Mouse (Mus musculus): ENCODE measurements around the gene Rsad2. TPM values are rescaled to one million over a fixed set of nuclear protein-coding genes. Genes with fewer than 3 reads are reported as not detected.
"Not testable (repeated sequence)": the region's sequence is repeated elsewhere in the genome, so short reads cannot be mapped to it uniquely, and the experiment has no call there.

Gene Rsad2
- total RNA-seq (2014; rRNA removed), result 6.2 and 7.1 TPM in 2 replicates
- polyA plus RNA-seq (2012; rRNA removed), result 2.0 and 3.6 TPM in 2 replicates

DNA sequence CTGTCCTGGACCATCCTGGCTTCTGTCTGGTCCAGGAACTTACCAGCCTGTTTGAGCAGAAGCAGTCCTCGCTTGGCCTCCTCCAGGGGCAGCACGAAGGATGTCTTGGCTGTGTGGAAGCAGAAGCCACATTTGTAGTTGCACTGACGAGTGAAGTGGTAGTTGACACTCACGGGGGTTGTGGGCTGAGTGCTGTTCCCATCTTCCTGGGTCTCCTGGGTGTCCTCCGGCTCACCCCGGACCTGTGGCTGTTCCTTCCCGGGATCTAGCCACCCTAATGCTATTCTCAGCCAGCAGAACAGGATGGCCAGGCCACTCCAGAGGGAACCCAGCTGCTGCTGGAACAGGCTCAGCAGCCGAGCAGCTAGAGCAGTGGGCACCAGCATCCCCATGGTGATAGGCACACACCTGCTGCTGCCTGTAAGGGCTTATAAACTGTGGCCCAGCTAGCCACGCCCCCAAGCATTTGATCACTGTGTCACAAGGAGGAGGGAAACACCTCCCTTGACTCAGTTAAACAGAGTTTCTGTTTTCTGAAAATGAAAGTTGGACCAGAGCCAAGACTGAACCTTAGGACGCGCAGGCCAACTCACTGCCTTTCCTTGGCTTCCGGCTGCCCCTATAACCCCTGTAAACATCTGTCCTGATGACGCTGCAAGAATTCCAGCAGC, at the start of gene Rsad2:
Rsad2 (minus strand) TSS at position 425 of the 671 bp plus-strand sequence.
- peak within 1 kb of the TSS; percentile 58 for H3K9ac ChIP-seq (ENCODE audit: low read depth, low read length)
- 35% methylated on average over 13 of the region's 13 CpGs for WGBS

DNA sequence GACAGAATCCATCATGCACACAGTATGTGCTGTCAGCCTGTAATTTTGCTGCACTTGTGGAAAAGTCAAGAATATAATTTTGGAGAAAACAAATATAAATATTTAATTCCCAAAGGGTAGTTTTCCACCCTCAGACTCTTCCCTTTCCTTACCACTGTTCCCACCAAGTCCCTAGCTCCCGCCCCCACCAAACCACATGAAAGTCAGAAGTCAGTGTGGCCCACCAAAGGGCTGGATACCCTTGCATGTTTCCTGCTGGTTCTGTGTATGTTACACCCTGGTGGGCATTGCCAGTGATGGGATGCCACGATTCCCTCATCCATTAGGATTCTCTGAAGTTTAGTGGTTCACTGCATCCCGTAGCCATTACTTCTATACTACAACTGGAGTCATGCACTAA, 44.8 kb upstream of the Rsad2 start:
- Histone ChIP-seq H3K79me2 (ENCODE audit: control insufficient read depth, insufficient read depth, low read length) (no peaks in the 10 kb centered on the region), H3K4me3 (ENCODE audit: insufficient read depth, low read depth, low read length) (no peak overlapping the region), H3K4me1 (ENCODE audit: control insufficient read depth, insufficient read depth, low read length) (no peaks in the 10 kb centered on the region), H3K27ac (replicated peaks; ENCODE audit: insufficient read depth, low read depth, low read length) (no peak overlapping the region), H3K27me3 (ENCODE audit: control insufficient read depth, insufficient read depth, low read length) (no peaks in the 10 kb centered on the region), H3K9ac (ENCODE audit: low read depth, low read length) (no peak overlapping the region), H3K36me3 (ENCODE audit: control insufficient read depth, insufficient read depth, low read length) (no peaks in the 10 kb centered on the region)
- no peak for DNase-seq (ENCODE audit: extremely low read depth, low read depth, low spot score)
- 92% methylated on average over 3 of the region's 3 CpGs for WGBS
- no peak for TF ChIP-seq POLR2A (IDR thresholded peaks at IDR 0.05; ENCODE audit: extremely low read depth, insufficient read depth, low read length)
- TF ChIP-seq CTCF (IDR thresholded peaks at IDR 0.05; ENCODE audit: low read depth, low read length), result no peak

More for the DNA sequence above, at the start of gene Rsad2:
- peak within 1 kb of the TSS; percentile 67 for H3K4me3 ChIP-seq (ENCODE audit: insufficient read depth, low read depth, low read length)
- TF ChIP-seq CTCF (IDR thresholded peaks at IDR 0.05; ENCODE audit: low read depth, low read length) (no peak), POLR2A (IDR thresholded peaks at IDR 0.05; ENCODE audit: extremely low read depth, insufficient read depth, low read length) (0 out of 2 replicates have a peak, but pooled peaks have one; percentile 13)
- peak; percentile 79 for DNase-seq (ENCODE audit: extremely low read depth, low read depth, low spot score)
- no peaks in the 10 kb centered on the region for H3K36me3 ChIP-seq (ENCODE audit: control insufficient read depth, insufficient read depth, low read length)
- H3K4me1 ChIP-seq (ENCODE audit: control insufficient read depth, insufficient read depth, low read length), result peaks cover 15% of the 10 kb centered on the region
- H3K27me3 ChIP-seq (ENCODE audit: control insufficient read depth, insufficient read depth, low read length), result no peaks in the 10 kb centered on the region
- no peaks in the 10 kb centered on the region for H3K79me2 ChIP-seq (ENCODE audit: control insufficient read depth, insufficient read depth, low read length)
- H3K27ac ChIP-seq (replicated peaks; ENCODE audit: insufficient read depth, low read depth, low read length), result peak within 1 kb of the TSS; percentile 46

DNA sequence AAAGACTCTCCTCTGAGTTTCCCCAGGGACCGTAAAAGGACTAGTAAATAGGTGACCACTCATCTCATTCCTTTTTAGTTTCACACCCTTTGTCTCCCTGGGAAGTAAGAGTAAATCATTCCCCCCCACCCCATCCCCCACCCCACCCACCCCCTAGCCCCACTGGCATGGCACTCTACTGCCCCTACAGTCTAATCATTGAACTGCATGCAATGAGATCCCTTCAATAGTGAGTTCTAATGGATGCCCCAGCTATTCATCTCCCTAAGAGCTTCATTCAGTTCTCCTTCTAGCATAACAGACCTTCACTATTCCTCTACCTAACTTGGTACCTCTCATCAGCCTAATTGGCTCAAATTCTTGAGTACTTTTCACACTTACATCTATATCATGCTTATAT, 33.7 kb upstream of the Rsad2 start:
- Histone ChIP-seq H3K4me3 (ENCODE audit: insufficient read depth, low read depth, low read length) (no peak overlapping the region), H3K9ac (ENCODE audit: low read depth, low read length) (no peak overlapping the region), H3K79me2 (ENCODE audit: control insufficient read depth, insufficient read depth, low read length) (no peaks in the 10 kb centered on the region), H3K4me1 (ENCODE audit: control insufficient read depth, insufficient read depth, low read length) (no peaks in the 10 kb centered on the region), H3K36me3 (ENCODE audit: control insufficient read depth, insufficient read depth, low read length) (no peaks in the 10 kb centered on the region), H3K27ac (replicated peaks; ENCODE audit: insufficient read depth, low read depth, low read length) (no peak overlapping the region), H3K27me3 (ENCODE audit: control insufficient read depth, insufficient read depth, low read length) (no peaks in the 10 kb centered on the region)
- WGBS, result 73% methylated on average over 1 of the region's 1 CpGs
- TF ChIP-seq POLR2A (IDR thresholded peaks at IDR 0.05; ENCODE audit: extremely low read depth, insufficient read depth, low read length) (no peak), CTCF (IDR thresholded peaks at IDR 0.05; ENCODE audit: low read depth, low read length) (no peak)
- DNase-seq (ENCODE audit: extremely low read depth, low read depth, low spot score), result no peak

DNA sequence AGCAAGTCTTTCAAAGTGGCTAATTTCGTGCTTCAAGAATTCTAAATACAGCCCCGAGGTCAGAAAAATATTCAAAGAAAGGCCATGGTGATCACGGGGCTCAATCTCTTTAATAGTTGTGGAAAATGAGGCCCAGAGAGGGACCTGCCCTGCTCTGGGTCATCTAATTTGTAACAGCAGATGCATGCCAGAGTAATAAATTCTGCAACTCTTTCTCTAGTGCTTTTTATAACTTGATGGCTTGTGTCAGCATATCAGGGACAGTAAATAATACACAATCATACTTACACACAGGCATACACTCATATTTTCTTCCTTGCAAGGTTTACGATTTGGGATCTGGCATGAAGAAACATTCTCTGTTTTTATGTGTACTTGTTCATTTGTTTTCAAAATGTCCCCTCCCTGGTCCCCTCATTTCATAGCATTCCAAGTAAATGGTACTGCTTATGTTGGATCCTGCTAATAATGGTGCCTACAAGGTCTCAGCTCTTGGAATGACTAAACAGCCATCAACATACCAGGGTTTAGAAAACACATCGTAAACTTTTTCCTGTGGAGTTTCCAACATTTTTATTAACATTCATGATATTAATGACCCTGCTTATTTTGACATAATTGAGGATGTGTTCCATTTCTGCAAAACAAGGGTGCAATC, 32.5 kb upstream of the Rsad2 start:
- no peak for DNase-seq (ENCODE audit: extremely low read depth, low read depth, low spot score)
- TF ChIP-seq CTCF (IDR thresholded peaks at IDR 0.05; ENCODE audit: low read depth, low read length) (no peak), POLR2A (IDR thresholded peaks at IDR 0.05; ENCODE audit: extremely low read depth, insufficient read depth, low read length) (no peak)
- H3K36me3 ChIP-seq (ENCODE audit: control insufficient read depth, insufficient read depth, low read length), result no peaks in the 10 kb centered on the region
- no peaks in the 10 kb centered on the region for H3K27me3 ChIP-seq (ENCODE audit: control insufficient read depth, insufficient read depth, low read length)
- 80% methylated on average over 5 of the region's 5 CpGs for WGBS
- H3K79me2 ChIP-seq (ENCODE audit: control insufficient read depth, insufficient read depth, low read length), result no peaks in the 10 kb centered on the region
- H3K9ac ChIP-seq (ENCODE audit: low read depth, low read length), result no peak overlapping the region
- no peaks in the 10 kb centered on the region for H3K4me1 ChIP-seq (ENCODE audit: control insufficient read depth, insufficient read depth, low read length)
- no peak overlapping the region for H3K4me3 ChIP-seq (ENCODE audit: insufficient read depth, low read depth, low read length)
- H3K27ac ChIP-seq (replicated peaks; ENCODE audit: insufficient read depth, low read depth, low read length), result no peak overlapping the region

DNA sequence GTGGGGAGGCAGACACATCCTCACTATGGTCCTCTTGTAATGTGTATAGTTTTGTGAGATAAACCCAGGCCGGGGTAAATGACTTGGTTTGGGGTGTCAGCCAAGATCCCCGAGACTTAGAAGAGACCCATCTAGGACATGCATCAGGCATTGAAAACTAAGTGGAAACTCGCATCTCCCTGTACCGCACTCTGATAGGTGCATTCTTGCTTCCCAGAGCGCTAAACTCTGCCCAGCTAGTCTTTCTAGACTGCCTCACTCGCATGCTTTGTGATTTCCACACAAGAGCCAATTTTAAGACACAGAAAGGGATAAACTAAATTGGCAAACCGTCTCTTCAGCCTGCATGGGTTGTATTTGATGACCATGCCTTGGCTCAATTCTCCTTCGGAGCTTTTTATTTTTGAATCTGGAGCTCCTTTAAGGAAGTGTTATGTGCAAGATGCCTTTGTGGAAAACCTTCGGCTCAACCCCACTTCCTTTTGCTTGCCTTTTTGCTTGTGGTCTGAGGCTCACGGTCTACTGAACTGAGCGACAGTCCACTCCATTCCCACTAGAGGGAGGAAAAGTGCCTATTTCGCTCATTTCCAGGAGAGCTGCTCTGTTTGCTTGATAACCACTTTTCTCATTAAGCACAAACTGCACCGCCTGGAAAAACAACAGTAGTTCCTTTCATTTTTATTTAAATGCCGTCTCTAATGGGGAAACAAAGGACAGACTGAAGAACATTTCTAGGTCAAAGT, 31.8 kb upstream of the Rsad2 start:
- Histone ChIP-seq H3K36me3 (ENCODE audit: control insufficient read depth, insufficient read depth, low read length) (no peaks in the 10 kb centered on the region), H3K27me3 (ENCODE audit: control insufficient read depth, insufficient read depth, low read length) (no peaks in the 10 kb centered on the region), H3K4me3 (ENCODE audit: insufficient read depth, low read depth, low read length) (no peak overlapping the region), H3K9ac (ENCODE audit: low read depth, low read length) (no peak overlapping the region), H3K27ac (replicated peaks; ENCODE audit: insufficient read depth, low read depth, low read length) (no peak overlapping the region), H3K79me2 (ENCODE audit: control insufficient read depth, insufficient read depth, low read length) (no peaks in the 10 kb centered on the region), H3K4me1 (ENCODE audit: control insufficient read depth, insufficient read depth, low read length) (no peaks in the 10 kb centered on the region)
- 58% methylated on average over 14 of the region's 14 CpGs for WGBS
- no peak for DNase-seq (ENCODE audit: extremely low read depth, low read depth, low spot score)
- TF ChIP-seq CTCF (IDR thresholded peaks at IDR 0.05; ENCODE audit: low read depth, low read length) (peak; percentile 12; the same call in 1 of the 2 replicates), POLR2A (IDR thresholded peaks at IDR 0.05; ENCODE audit: extremely low read depth, insufficient read depth, low read length) (no peak)

DNA sequence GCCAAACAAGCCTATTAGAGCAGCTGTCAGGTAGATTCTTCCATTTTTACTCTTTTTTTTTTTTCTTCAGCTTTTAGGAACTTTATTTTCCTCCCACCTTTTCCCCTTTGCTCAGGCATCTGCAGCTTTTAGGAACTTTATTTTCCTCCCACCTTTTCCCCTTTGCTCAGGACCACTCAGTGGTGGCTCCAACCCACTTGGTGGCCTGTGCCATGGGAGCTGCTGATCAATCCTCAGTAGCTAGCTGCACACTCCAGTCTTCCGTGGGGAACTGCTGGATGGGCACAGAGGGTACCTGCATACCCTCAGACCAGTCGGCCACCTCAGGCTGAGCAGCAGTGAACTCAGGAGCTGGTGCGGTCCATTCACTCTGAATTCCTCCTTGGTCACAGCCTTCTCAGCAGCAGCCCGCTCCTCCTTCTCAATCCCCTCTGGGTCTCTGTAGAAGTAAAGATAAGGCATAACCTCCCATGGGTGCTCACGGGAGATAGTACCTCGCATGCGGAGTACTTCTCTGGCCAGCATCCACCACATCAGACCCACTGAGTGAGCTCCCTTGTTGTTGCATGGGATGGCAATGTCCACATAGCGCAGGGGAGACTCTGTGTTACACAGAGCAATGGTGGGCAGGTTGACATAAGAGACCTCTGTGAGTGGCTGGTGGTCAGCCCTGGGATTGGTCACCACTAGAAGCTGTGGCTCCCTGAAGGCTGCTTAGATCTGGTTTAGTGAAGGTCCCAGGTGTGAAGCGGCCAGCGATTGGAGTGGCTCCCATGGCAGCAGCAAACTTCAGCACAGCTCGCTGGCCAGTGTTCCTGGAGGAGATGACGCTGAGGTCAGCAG, 29.7 kb upstream of the Rsad2 start:
- not testable (repeated sequence) for H3K9ac ChIP-seq (ENCODE audit: low read depth, low read length); DNase-seq (ENCODE audit: extremely low read depth, low read depth, low spot score); H3K27ac ChIP-seq (replicated peaks; ENCODE audit: insufficient read depth, low read depth, low read length); H3K27me3 ChIP-seq (ENCODE audit: control insufficient read depth, insufficient read depth, low read length); H3K4me3 ChIP-seq (ENCODE audit: insufficient read depth, low read depth, low read length); H3K4me1 ChIP-seq (ENCODE audit: control insufficient read depth, insufficient read depth, low read length); H3K79me2 ChIP-seq (ENCODE audit: control insufficient read depth, insufficient read depth, low read length); H3K36me3 ChIP-seq (ENCODE audit: control insufficient read depth, insufficient read depth, low read length)
- WGBS, result 90% methylated on average over 12 of the region's 12 CpGs
